Mouse (Mus musculus): ENCODE data around the gene Zfp871.

DNA sequence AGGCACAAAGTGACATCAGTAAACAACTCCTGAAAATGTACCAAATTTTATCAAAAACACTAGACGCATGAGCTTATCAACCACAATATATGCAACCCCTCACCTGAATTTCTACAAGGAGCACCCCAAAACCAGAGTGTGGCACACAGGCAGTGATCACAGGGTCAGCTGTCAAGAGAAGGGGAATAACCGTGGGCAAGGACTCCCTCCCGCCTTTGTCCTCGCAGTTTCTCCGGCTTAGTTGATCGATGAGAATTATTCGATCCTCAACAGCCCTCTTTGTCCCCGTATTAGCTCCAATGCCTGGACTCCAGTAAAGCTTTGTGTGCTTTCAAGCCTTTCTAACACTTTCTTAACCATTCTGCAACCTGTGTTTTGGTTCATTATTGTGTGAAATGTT lies 20.8 kb upstream of the Zfp871 start:
- TF ChIP-seq CTCF (IDR thresholded peaks at IDR 0.05; ENCODE audit: insufficient read depth, low read depth, low read length): no peak
- no peak for TF ChIP-seq POLR2A (IDR thresholded peaks at IDR 0.05; ENCODE audit: insufficient read depth, low read depth, low read length)

All from olfactory bulb, adult 2 months (tissue).